Mouse (Mus musculus) B cell, adult 67 days (primary cell): Measurements from ENCODE around the gene Prn. TPM values are rescaled to one million over a fixed set of nuclear protein-coding genes. Genes with fewer than 3 reads are reported as not detected.

Source experiments
- total RNA-seq, 2 experiments: library from RNA; stranded (reverse); gene quantifications; 4 replicates each; pipeline ENCODE4 v1.2.4; 2023

Prn gene
- not detected for total RNA-seq

DNA sequence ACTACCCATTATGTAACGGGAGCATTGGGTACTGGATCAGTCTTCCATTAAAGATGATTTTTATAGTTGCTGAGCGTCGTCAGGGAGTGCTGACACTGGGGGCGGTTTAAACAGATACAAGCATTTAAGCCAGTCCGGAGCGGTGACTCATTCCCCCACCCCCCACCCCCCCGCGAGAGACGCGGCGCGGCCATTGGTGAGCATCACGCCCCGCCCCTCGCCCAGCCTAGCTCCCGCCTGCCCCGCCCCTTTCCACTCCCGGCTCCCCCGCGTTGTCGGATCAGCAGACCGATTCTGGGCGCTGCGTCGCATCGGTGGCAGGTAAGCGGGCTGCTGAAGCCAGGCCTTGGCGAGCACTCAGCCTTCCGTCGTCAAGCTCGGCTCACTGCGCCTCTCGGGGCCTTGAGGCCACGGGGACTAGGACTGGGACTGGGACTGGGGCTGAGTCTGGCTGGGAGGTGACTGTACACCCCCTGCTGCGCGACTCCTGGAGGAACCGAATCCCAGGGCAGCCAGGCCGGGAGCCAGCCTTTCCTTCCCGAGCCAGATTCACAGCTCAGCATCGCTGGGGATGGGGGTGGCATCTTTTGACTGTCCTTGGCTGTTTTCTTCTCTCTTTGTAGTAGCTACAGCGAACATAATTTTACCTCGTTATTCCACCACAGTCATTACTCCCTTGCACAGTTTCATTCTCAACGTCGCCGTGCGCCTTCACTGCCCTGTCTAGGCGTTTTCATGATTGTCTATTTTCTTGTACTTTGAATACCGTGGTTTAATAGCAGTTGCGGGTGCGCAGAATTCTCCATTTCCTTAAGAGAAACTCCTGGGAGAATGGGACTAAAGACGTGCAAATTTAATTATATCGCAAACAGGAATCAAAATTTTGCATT is at the start of gene Prn, which contains the start of gene Prnp:
Prn (plus strand) TSS at position 275 of the 890 bp plus-strand sequence.
Prnp (plus strand) TSS at position 246 of the 890 bp plus-strand sequence.

DNA sequence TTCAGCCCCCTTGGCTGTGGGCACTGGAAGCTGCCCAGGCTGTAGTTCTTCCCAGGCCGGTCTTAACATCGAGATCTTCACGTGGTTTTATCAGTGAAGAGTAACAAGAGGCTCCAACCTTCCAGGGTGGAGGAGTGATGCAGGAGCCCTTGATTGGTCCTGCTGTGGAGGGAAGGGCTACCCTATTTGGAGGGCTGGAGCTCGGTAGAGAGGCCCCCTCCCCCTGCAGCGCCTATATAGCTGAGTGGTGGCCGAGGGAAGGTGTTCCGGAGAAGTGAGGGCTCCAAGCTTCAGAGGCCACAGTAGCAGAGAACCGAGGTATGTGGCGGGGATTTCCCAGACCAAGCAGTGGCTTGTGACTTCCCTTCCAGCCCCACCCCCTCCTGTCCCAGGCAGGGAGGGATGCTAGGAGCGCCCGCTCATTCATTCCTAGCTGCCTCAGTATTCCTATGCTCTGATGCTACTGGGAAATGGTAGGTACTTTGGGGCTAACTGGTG is 40.9 kb downstream of the Prn start, which contains the start of gene Prnd:
Prnd (plus strand) TSS at position 264 of the 498 bp plus-strand sequence.

Other genes with a start within 250 kb of the Prn start
- gene Erv3, start 50.2 kb upstream of the Prn start, total RNA-seq: not detected
- 1 to 10 TPM; 3.1 to 4.8 TPM for gene Prnp, start within 50 bp of the Prn start, total RNA-seq
- gene Prnd, start 40.9 kb downstream of the Prn start, total RNA-seq: under 1 TPM in 1 of 2 experiments, not detected in 1; 0.32 TPM
- gene Rassf2, start 120.3 kb downstream of the Prn start, total RNA-seq: 100 to 1,000 TPM; 240 to 250 TPM
- gene Slc23a2, start 235.2 kb downstream of the Prn start, total RNA-seq: 10 to 100 TPM; 41.2 to 46.3 TPM